Mouse (Mus musculus): Measurements from ENCODE around the gene Cntd1. TPM values are rescaled to one million over a fixed set of nuclear protein-coding genes. Genes with fewer than 3 reads are reported as not detected.

Cntd1 gene
- total and polyA plus RNA-seq, 3 experiments, result 0.96 to 2.5 (median 0.98) TPM

GRCm38 (mm10) chr11:101246702-101247012 is 32.2 kb upstream of the Cntd1 start:
- no peaks in the 10 kb centered on the region for H3K36me3 ChIP-seq (replicated peaks in 1 of 2; ENCODE audit: control insufficient read depth in 1 of 2, insufficient read depth in 1 of 2, low read length in 1 of 2)
- no peaks in the 10 kb centered on the region for H3K9me3 ChIP-seq (replicated peaks; ENCODE audit: low read length)
- H3K4me1 ChIP-seq (ENCODE audit: control insufficient read depth in 1 of 2, insufficient read depth in 2 of 2), result peaks cover 6 to 7% of the 10 kb centered on the region in 2 experiments
- DNase-seq (ENCODE audit: extremely low read depth), result no peak
- no peak overlapping the region for H3K27ac ChIP-seq (ENCODE audit: insufficient read depth, low read depth)
- H3K79me2 ChIP-seq (replicated peaks; ENCODE audit: control insufficient read depth, extremely low read depth, insufficient read depth, poor library complexity, severe bottlenecking), result no peaks in the 10 kb centered on the region
- in situ Hi-C loops (cut with MboI; ENCODE audit: low pct_ligation_motif_present, low pct_unique_long_range_greater_than_20kb, low sequenced_read_pairs), result no loop called here
- TF ChIP-seq UBTF (IDR thresholded peaks at IDR 0.05; ENCODE audit: low read depth, low read length), result no peak
- no peak for TF ChIP-seq NRF1 (IDR thresholded peaks at IDR 0.05; ENCODE audit: low read depth, low read length)
- no peak for TF ChIP-seq ZMIZ1 (IDR thresholded peaks at IDR 0.05; ENCODE audit: low read depth, low read length)
- H3K4me2 ChIP-seq (ENCODE audit: insufficient read depth, low read depth, poor library complexity, severe bottlenecking), result peak overlapping the region; percentile 70
- dilution Hi-C loops (cut with MboI; ENCODE audit: extremely low pct_ligation_motif_present, extremely low pct_unique_long_range_greater_than_20kb, low sequenced_read_pairs), result no loop called here
- H3K4me3 ChIP-seq (replicated peaks in 1 of 3; ENCODE audit: low read depth in 2 of 3, low read length in 2 of 3, poor library complexity in 1 of 3), result peak overlapping the region in 1 of 3 experiments; percentile 50
- H3K27me3 ChIP-seq (replicated peaks), result peaks cover 70% of the 10 kb centered on the region
- no peak overlapping the region for H3K9ac ChIP-seq (ENCODE audit: insufficient read depth, low read depth)

- in situ Hi-C loops (cut with MboI; ENCODE audit: low pct_ligation_motif_present, low pct_unique_long_range_greater_than_20kb, low sequenced_read_pairs), result no loop called here
- no peak for DNase-seq (ENCODE audit: extremely low read depth)
- no peaks in the 10 kb centered on the region for H3K79me2 ChIP-seq (replicated peaks; ENCODE audit: control insufficient read depth, extremely low read depth, insufficient read depth, poor library complexity, severe bottlenecking)
- no peak overlapping the region for H3K4me2 ChIP-seq (ENCODE audit: insufficient read depth, low read depth, poor library complexity, severe bottlenecking)
- no peak overlapping the region for H3K9ac ChIP-seq (ENCODE audit: insufficient read depth, low read depth)
- peaks cover 65% of the 10 kb centered on the region for H3K27me3 ChIP-seq (replicated peaks)
- H3K4me3 ChIP-seq (replicated peaks in 1 of 3; ENCODE audit: low read depth in 2 of 3, low read length in 2 of 3, poor library complexity in 1 of 3), result no peak overlapping the region
- TF ChIP-seq MAZ (IDR thresholded peaks at IDR 0.05; ENCODE audit: low read depth, low read length) (no peak), NELFE (IDR thresholded peaks at IDR 0.05; ENCODE audit: low read depth, low read length) (no peak), MXI1 (IDR thresholded peaks at IDR 0.05; ENCODE audit: low read depth, low read length) (no peak), TCF12 (IDR thresholded peaks at IDR 0.05; ENCODE audit: low read depth, low read length) (no peak), RCOR1 (conservative IDR thresholded peaks at IDR 0.05; ENCODE audit: low read depth, low read length) (no peak), BHLHE40 (IDR thresholded peaks at IDR 0.05; ENCODE audit: low read depth, low read length) (no peak), ELF1 (IDR thresholded peaks at IDR 0.05; ENCODE audit: low read depth, low read length) (no peak), MYC (IDR thresholded peaks at IDR 0.05; ENCODE audit: low read depth, low read length) (no peak), ETS1 (conservative IDR thresholded peaks at IDR 0.05; ENCODE audit: low read depth, low read length) (no peak), TBP (conservative IDR thresholded peaks at IDR 0.05; ENCODE audit: low read depth, low read length) (no peak), UBTF (IDR thresholded peaks at IDR 0.05; ENCODE audit: low read depth, low read length) (no peak), ZC3H11A (IDR thresholded peaks at IDR 0.05; ENCODE audit: low read depth, low read length) (no peak), E2F4 (IDR thresholded peaks at IDR 0.05; ENCODE audit: insufficient replicate concordance, low read depth, low read length) (no peak)
- H3K9me3 ChIP-seq (replicated peaks; ENCODE audit: low read length), result no peaks in the 10 kb centered on the region
- peaks cover 7 to 9% of the 10 kb centered on the region in 2 experiments for H3K4me1 ChIP-seq (ENCODE audit: control insufficient read depth in 1 of 2, insufficient read depth in 2 of 2)
- H3K27ac ChIP-seq (ENCODE audit: insufficient read depth, low read depth), result no peak overlapping the region
- H3K36me3 ChIP-seq (replicated peaks in 1 of 2; ENCODE audit: control insufficient read depth in 1 of 2, insufficient read depth in 1 of 2, low read length in 1 of 2), result no peaks in the 10 kb centered on the region
- dilution Hi-C loops (cut with MboI; ENCODE audit: extremely low pct_ligation_motif_present, extremely low pct_unique_long_range_greater_than_20kb, low sequenced_read_pairs), result no loop called here
These were observed 31.2 kb upstream of the Cntd1 start for GRCm38 (mm10) chr11:101247521-101248030.
